Mouse (Mus musculus) bone marrow, adult 2 months (tissue): Measurements from ENCODE around the gene Hadh. TPM values are rescaled to one million over a fixed set of nuclear protein-coding genes. Genes with fewer than 3 reads are reported as not detected.

Source experiments
- H3K27ac ChIP-seq: fragments of 200-500 bp; 2 replicates; pipeline ENCODE4 v1.5.1; 2012; ENCODE audit warnings: low read depth, mild to moderate bottlenecking, control low read depth, inconsistent platforms, low read length; ENCODE audit not compliant: control insufficient read depth, poor library complexity, insufficient read depth
- H3K4me1 ChIP-seq: fragments of 200-500 bp; 2 replicates; pipeline ENCODE4 v1.6.1; 2011; ENCODE audit warnings: low read length; ENCODE audit not compliant: control insufficient read depth, insufficient read depth
- H3K4me3 ChIP-seq: fragments of 200-500 bp; replicated peaks from 2 replicates; pipeline ENCODE3; 2011; ENCODE audit warnings: mild to moderate bottlenecking, low read depth, low read length, control low read depth; ENCODE audit not compliant: control insufficient read depth
- CTCF ChIP-seq: fragments of 200-500 bp; IDR thresholded peaks from 2 replicates; pipeline ENCODE4 v1.5.1; 2011; ENCODE audit warnings: low read length, control low read depth; ENCODE audit not compliant: control insufficient read depth, insufficient read depth
- POLR2A ChIP-seq: fragments of 200-500 bp; IDR thresholded peaks from 2 replicates; pipeline ENCODE4 v1.6.1; 2011; ENCODE audit warnings: low read depth, mild to moderate bottlenecking, control low read depth, low read length, borderline replicate concordance; ENCODE audit not compliant: control insufficient read depth
- WGBS: fragments of 180-500 bp; shearing (Covaris S2); methylation state at CpG from one replicate; pipeline ENCODE4 v1.1.7; 2018; 5-methylcytosine and 5-hydroxymethylcytosine counted together
- polyA plus RNA-seq: library from polyadenylated mRNA; stranded (reverse); fragments of >200 nt; gene quantifications from 2 replicates; pipeline ENCODE4 v1.2.4, GENCODE M21; 2011; ENCODE audit warnings: low replicate concordance; ENCODE audit not compliant: missing spikeins, insufficient read depth, insufficient read length

Hadh gene
- polyA plus RNA-seq, 1 experiment = 22.7 TPM

- TF ChIP-seq CTCF (no peak), POLR2A (no peak)
- no peaks in the 10 kb centered on the region for H3K4me1 ChIP-seq
- H3K27ac ChIP-seq = no peak overlapping the region
- H3K4me3 ChIP-seq = no peak overlapping the region
- WGBS = 72% methylated on average over 3 of the region's 3 CpGs
Observed at GRCm38 (mm10) chr3:131292959-131293358, 21.1 kb upstream of the Hadh start.

GRCm38 (mm10) chr3:131292349-131292748 lies 20.4 kb upstream of the Hadh start:
- TF ChIP-seq CTCF = no peak
- TF ChIP-seq POLR2A = no peak
- 66% methylated on average over 2 of the region's 2 CpGs for WGBS
- Histone ChIP-seq H3K27ac (no peak overlapping the region), H3K4me1 (no peaks in the 10 kb centered on the region), H3K4me3 (no peak overlapping the region)

- WGBS = 71% methylated on average over 4 of the region's 4 CpGs
- H3K27ac ChIP-seq = no peak overlapping the region
- no peak for TF ChIP-seq POLR2A
- TF ChIP-seq CTCF = no peak
- H3K4me3 ChIP-seq = no peak overlapping the region
- H3K4me1 ChIP-seq = no peaks in the 10 kb centered on the region
Observed at GRCm38 (mm10) chr3:131291890-131292289, 20.0 kb upstream of the Hadh start.

- TF ChIP-seq POLR2A = no peak
- TF ChIP-seq CTCF = no peak
- WGBS = 84% methylated on average over 4 of the region's 4 CpGs
- H3K4me1 ChIP-seq = peaks cover 2% of the 10 kb centered on the region; the same call in 1 of the 2 replicates
- H3K4me3 ChIP-seq = no peak overlapping the region
- H3K27ac ChIP-seq = no peak overlapping the region
Observed at GRCm38 (mm10) chr3:131274151-131274550, 2.2 kb upstream of the Hadh start.

- peak overlapping the region; percentile 92 for H3K4me3 ChIP-seq
- no peak overlapping the region for H3K27ac ChIP-seq
- WGBS = 19% methylated on average over 10 of the region's 10 CpGs
- peaks cover 2% of the 10 kb centered on the region; the same call in 1 of the 2 replicates for H3K4me1 ChIP-seq
- TF ChIP-seq CTCF = no peak
- TF ChIP-seq POLR2A = no peak
Observed at GRCm38 (mm10) chr3:131272374-131273100, 636 bp upstream of the Hadh start.

DNA sequence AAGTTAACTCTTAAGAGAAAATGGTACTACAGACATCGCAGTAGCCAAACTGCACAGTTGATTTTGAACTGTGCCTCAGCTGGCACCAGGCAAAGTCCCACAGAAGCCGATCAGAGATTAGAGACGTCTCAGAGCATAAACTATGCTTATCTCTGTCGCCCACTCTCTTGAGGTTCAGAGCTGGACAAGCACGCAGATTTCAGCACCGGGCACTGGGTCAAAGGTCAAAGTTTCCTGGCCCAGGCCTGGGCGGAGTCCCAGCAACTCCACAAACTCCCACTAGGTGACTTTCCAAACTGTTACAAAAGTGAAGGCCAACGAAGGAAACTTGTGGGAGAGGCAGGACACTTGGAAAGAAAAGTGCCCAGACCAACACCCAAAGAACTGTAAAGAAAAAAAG lies 744 bp downstream of the Hadh start:
- TF ChIP-seq CTCF (no peak), POLR2A (no peak)
- Histone ChIP-seq H3K4me3 (peak overlapping the region; percentile 29), H3K4me1 (peaks cover 2% of the 10 kb centered on the region; the same call in 1 of the 2 replicates), H3K27ac (no peak overlapping the region)
- WGBS = 5% methylated on average over 8 of the region's 8 CpGs

DNA sequence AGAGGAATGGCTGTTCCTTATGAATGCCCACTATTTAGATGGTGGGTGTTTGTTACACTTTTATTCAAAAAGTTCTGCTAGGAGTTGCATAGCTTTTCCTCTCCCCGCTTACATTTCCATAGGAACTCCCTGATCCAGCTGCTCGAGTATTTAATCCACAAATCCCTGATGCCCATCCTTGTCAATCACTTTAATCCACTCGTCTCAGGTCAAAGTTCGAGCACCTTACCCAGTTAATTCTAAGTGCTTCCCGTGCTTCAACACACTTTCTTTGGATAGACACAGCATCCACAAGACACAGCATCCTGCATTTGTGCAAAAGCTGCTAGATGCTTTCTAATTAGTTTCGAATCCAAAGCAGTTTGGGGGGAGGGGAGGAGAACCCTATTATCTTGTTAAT lies 1.5 kb downstream of the Hadh start:
- TF ChIP-seq POLR2A = no peak
- no peak for TF ChIP-seq CTCF
- H3K4me1 ChIP-seq = peaks cover 2% of the 10 kb centered on the region; the same call in 1 of the 2 replicates
- H3K27ac ChIP-seq = no peak overlapping the region
- H3K4me3 ChIP-seq = no peak overlapping the region
- WGBS = 87% methylated on average over 6 of the region's 6 CpGs

- Histone ChIP-seq H3K4me3 (no peak overlapping the region), H3K27ac (no peak overlapping the region), H3K4me1 (peaks cover under 1% of the 10 kb centered on the region; the same call in 1 of the 2 replicates)
- TF ChIP-seq POLR2A = no peak
- WGBS = 92% methylated on average over 3 of the region's 3 CpGs
Observed at GRCm38 (mm10) chr3:131266366-131267050, 5.4 kb downstream of the Hadh start.

DNA sequence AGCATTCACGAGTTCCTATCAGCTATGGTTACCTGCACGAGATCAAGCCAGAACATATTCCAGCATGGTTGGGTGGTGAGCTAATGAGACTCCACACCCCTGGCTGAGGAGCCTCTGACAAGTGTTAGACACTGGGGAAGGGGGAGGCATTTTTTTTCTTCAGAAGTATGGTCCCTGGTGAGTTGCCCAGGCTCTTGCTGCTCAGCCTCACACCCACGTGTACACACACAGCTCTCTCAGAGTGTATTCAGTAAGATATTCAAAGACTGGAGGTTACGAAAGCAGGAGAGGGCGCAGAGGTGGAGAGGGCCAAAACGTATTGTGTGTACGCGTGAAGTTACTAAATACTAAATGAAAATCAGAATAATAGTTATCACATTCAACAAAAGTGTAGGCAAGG lies 6.4 kb downstream of the Hadh start:
- WGBS = 86% methylated on average over 8 of the region's 8 CpGs
- Histone ChIP-seq H3K4me3 (no peak overlapping the region), H3K27ac (no peak overlapping the region), H3K4me1 (no peaks in the 10 kb centered on the region; the same call in 1 of the 2 replicates)
- TF ChIP-seq POLR2A (no peak), CTCF (no peak)
